Mouse (Mus musculus) left cerebral cortex, postnatal 36 days (tissue): ENCODE data around the gene Fgfr2. TPM values are rescaled to one million over a fixed set of nuclear protein-coding genes. Genes with fewer than 3 reads are reported as not detected.
A peak's percentile ranks its signal among the peaks of the same experiment; 100 is the strongest.
"Not testable (repeated sequence)": the region's sequence is repeated elsewhere in the genome, so short reads cannot be mapped to it uniquely, and the experiment has no call there.

Source experiments
- DNase-seq, 2 experiments: peaks; one replicate each; pipeline ENCODE4 v3.0.0; 2021 to 2022; ENCODE audit warnings: low spot score in 2 of 2, mixed read lengths in 1 of 2
- intact Hi-C: fragments of 180-260 bp; cut with DNase I; formaldehyde crosslinking; loops from one replicate; pipeline ENCODE4 v1.15.1; 2025
- total RNA-seq, 2 experiments: library from RNA; stranded (reverse); gene quantifications; 2 replicates each; pipeline ENCODE4 v1.2.3; 2021

Gene Fgfr2
- total RNA-seq, 2 experiments from 2014 or later: 41.6 to 46.6 TPM

DNA sequence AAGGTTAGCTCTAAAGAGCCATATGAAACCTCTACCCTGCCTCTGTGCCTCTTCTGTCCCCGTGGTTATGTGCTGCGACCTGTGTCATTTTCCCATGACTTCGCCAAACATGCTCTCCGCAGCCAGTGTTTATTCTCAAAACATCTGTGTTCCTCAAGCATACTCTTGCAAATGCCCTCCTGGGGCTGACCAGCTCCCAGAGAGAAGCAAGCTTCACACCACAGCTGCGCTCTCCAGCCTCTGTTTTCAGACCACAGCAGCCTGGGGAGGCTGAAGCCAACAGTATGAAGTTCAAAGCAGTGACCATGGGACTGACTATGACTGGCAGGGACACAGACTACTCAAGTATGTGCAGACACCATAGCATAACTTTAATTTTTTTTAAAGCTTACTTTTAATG is 616.9 kb downstream of the Fgfr2 start:
- intact Hi-C loops: no loop called here
- DNase-seq: no peak

- intact Hi-C loops, DNase-seq: not testable (repeated sequence)
Observed at GRCm38 (mm10) chr7:132502445-132502844, 620.7 kb downstream of the Fgfr2 start.

GRCm38 (mm10) chr7:132497142-132497541 is 626.0 kb downstream of the Fgfr2 start:
- DNase-seq: no peak
- intact Hi-C loops: no loop called here

- intact Hi-C loops: no loop called here
- DNase-seq: no peak
Observed at GRCm38 (mm10) chr7:132494263-132494662, 628.9 kb downstream of the Fgfr2 start.

DNA sequence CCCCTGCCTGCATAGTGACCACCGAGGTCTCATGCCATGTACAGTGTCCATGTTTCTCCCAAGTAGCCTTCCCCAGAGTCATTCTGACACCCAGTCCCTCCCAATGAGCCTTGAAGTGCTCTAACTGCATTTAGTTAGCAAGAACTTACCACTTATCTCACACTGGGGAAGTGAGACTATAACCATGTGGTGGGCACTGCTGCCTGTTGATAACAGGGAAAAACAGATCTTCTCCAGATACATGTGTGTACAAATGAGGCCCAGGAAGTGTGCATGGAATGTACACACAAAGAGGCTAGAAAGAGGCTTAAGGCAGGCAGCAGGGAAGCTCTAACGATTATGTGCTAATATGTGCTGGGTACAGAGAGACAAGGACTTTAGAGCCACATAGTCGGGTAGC is 629.5 kb downstream of the Fgfr2 start:
- intact Hi-C loops: no loop called here
- DNase-seq: no peak

GRCm38 (mm10) chr7:132491902-132492301 is 631.2 kb downstream of the Fgfr2 start:
- DNase-seq: no peak
- intact Hi-C loops: no loop called here

DNA sequence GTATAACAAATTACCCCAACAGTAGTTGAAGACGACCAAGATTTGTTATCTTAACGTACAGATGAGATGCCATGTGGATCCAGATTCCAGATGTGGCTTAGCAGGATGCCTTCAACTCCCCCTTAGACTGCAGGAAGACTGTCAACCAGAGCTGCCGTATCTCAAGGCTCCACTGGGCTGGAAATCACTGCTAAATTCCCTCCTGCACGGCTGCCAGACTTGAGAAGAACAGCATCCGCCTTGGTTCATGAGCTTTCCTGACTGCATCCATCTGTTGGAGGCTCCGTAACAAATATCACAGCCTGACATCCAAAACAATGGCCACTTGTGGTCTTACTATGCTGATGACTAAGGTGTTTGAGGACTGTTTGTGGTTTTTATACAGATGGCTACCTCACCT is 635.8 kb downstream of the Fgfr2 start:
- no peak for DNase-seq
- intact Hi-C loops: no loop called here

DNA sequence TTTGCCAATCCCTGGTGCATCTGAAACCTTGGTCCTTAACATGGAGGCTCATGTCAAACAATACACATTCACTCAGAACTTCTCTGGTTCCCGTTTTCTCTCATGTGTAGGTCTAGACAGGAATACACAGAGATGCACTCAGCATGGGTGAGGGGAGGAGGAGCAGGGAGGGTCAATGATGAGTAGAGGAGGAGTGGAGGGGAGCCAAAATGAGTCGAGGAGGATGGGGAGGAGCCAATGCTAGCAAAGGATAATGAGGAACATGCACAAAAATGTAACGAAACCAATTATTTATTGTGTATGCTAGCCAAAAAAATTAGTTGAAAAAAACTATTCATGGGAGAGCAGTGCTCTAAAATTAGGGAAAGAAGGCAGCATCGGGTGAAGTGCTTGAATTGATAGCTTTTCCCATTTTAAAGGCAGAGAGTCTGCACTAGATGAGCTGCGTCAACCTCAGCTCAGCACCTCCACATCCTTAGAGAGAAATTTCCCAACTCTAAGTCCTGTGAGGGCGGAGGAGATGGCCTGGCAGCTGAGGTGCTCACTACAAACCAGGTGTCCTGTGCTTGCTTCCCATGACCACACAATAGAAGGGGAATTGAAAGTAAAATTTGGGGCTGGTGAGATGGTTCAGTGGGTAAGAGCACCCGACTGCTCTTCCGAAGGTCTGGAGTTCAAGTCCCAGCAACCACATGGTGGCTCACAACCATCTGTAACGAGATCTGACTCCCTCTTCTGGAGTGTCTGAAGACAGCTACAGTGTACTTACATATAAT is 636.6 kb downstream of the Fgfr2 start:
- intact Hi-C loops: no loop called here
- DNase-seq: no peak

- intact Hi-C loops: no loop called here
- no peak for DNase-seq
Observed at GRCm38 (mm10) chr7:132484424-132484823, 638.7 kb downstream of the Fgfr2 start.

DNA sequence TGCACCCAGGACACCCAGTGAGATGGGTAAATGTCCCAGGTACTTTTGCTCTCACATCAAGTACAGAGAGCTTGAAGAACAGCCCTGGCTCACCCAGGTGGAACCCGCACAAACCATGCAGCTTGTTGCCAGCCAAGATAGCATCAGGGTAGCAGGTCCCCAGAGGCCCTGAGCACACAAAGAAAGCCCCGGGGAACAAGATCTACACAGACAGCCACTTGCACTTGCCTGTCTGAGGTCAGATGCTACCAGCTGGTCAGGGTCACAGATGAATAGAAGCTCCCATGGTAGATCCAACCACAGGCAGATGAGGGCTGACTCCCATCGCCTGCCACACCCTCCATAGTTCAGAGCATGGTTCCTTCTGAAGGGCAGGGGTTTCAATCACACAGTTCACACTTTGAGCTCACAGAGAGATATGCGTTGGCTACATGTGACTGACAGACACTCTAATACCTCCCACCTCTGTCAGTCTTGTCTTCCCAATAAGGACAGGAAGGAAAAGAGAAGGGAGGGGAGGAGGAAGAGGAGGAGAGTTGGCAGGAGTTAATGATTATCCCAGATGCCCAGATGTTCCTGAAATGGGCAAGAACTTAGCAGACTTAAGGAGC is 642.3 kb downstream of the Fgfr2 start:
- intact Hi-C loops: no loop called here
- no peak for DNase-seq

- no peak for DNase-seq
- intact Hi-C loops: loop anchor here (10.0 kb wide), 1 partner anchor 584 kb away; no protein-coding TSS in a partner anchor
Observed at GRCm38 (mm10) chr7:132478295-132478809, 644.8 kb downstream of the Fgfr2 start.

DNA sequence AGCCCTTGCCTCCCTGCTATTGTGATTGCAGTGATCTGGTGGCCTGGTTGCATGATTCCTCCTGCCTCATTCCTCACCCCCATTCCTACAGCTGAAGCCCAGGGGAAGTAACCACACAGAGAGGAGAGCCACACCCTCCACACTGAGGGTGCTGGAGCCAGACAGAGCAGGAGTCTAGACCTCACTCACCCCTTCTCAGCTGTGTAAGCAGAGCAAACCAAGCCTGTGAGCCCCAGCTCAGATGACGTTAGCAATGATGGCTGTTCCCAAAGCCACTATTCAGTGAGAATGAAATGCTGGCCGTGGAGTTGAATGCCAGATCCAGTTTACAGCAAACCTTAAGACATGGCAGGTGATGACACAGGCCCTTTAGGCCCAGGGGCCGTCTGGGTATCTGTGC is 645.4 kb downstream of the Fgfr2 start:
- intact Hi-C loops: loop anchor here (10.0 kb wide), 1 partner anchor 583 kb away; no protein-coding TSS in a partner anchor
- no peak for DNase-seq

GRCm38 (mm10) chr7:132476491-132476890 is 646.7 kb downstream of the Fgfr2 start:
- DNase-seq: no peak
- intact Hi-C loops: loop anchor here (10.0 kb wide), 1 partner anchor 582 kb away; no protein-coding TSS in a partner anchor

GRCm38 (mm10) chr7:132475069-132475468 is 648.1 kb downstream of the Fgfr2 start:
- peak; percentile 55 to 66 for DNase-seq
- intact Hi-C loops: loop anchor here (1.0 to 10.0 kb wide), 2 partner anchors 249 to 580 kb away; no protein-coding TSS in a partner anchor

DNA sequence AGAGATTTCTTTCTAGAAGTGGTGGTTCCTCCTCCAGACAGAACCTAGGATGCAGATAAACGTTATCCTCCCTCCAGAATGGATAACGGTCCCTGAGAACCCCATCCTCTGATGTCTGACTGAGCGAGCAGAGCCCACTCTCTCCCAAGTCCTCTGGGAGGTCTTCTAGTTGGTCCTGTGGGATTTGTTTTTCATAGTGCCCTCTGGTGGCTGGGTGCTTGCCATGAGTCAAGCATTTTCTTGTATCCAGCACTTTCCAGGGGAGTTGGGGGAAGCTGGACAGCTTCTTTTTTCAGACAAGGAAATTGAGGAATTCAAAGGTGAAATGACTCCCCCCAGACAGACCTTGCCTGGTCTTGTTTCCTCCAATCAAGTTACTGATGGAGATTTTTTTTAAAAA is 651.8 kb downstream of the Fgfr2 start:
- intact Hi-C loops: loop anchor here (1.0 to 10.0 kb wide), 3 partner anchors 80 to 577 kb away; partner anchors contain the start of gene Chst15
- peak; percentile 23 to 32 for DNase-seq

- intact Hi-C loops: no loop called here
- DNase-seq: no peak
Observed at GRCm38 (mm10) chr7:132468391-132468790, 654.8 kb downstream of the Fgfr2 start.

GRCm38 (mm10) chr7:132465897-132466296 is 657.3 kb downstream of the Fgfr2 start:
- intact Hi-C loops: no loop called here
- no peak for DNase-seq

DNA sequence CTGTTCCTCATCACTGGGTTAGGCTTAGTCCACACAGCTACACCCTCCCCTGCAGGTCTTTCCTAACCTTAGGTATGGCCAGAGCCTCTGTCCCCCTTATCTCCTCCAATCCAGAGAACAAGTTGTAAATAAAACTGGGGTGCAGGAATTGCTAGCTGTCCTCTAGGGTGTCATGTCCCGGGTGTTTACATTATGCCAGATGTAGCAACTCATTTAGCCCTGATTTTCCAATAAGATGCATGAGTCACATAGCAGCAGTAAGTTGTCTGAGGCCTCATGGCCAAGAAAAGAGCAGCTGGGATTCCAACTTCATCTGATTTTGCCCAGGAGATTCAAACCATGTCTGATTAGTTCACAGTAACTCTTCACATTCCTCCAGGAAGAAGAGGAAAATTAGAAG is 658.3 kb downstream of the Fgfr2 start:
- intact Hi-C loops: no loop called here
- DNase-seq: no peak

GRCm38 (mm10) chr7:132458493-132458892 is 664.7 kb downstream of the Fgfr2 start:
- DNase-seq: no peak
- intact Hi-C loops: no loop called here

DNA sequence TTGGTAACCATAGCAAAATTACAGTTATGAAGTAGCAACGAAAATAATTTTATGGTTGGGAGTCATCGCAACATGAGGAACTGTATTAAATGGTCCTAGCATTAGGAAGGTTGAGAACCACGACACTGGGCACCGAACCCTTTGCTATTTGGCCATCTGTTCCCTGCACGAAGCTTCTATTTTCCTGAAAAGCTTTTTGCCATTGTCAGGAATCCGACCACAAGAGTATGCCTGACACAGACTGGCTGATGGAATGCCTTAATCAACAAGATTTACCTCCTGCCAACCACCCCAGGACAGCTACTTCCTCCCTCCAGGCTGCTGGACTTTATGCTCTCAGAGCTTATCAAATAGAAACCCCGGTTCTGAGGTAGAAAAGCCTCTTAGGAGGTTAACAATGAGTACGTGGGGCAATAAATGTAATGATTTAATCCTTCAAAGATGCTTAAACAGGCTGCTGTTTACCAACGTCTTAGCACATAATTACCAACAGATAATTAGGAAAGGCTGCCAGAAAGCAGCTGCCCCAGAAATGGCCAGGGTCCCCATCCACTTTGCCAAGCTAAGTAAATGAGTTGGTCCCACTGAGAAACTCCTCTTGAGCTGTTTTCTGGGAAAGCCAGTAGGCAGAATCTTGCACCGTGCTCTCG is 668.0 kb downstream of the Fgfr2 start:
- DNase-seq: no peak
- intact Hi-C loops: no loop called here
